Mouse (Mus musculus) thymus, adult 2 months (tissue): ENCODE measurements around the gene Cfap299. TPM values are rescaled to one million over a fixed set of nuclear protein-coding genes. Genes with fewer than 3 reads are reported as not detected.

ENCODE experiments used
- DNase-seq: peaks from one replicate; pipeline ENCODE4 v3.0.0; 2021
- H3K27ac ChIP-seq: fragments of 200-500 bp; 2 replicates; pipeline ENCODE4 v1.5.1; 2012; ENCODE audit warnings: low read length, control low read depth; ENCODE audit not compliant: control insufficient read depth, insufficient read depth
- H3K27me3 ChIP-seq: fragments of 200-500 bp; 2 replicates; pipeline ENCODE4 v1.6.1; 2012; ENCODE audit warnings: mild to moderate bottlenecking, low read length, moderate library complexity, mixed read lengths; ENCODE audit not compliant: control insufficient read depth, insufficient read depth
- H3K36me3 ChIP-seq: fragments of 200-500 bp; 2 replicates; pipeline ENCODE4 v1.6.1; 2012; ENCODE audit warnings: mild to moderate bottlenecking, low read length, moderate library complexity; ENCODE audit not compliant: control insufficient read depth, insufficient read depth
- H3K4me1 ChIP-seq: fragments of 200-500 bp; replicated peaks from 2 replicates; pipeline ENCODE4 v1.6.1; 2012; ENCODE audit warnings: low read length; ENCODE audit not compliant: control insufficient read depth, insufficient read depth
- H3K4me3 ChIP-seq: fragments of 200-500 bp; 2 replicates; pipeline ENCODE4 v1.5.1; 2012; ENCODE audit warnings: mild to moderate bottlenecking, low read length, control low read depth, moderate library complexity; ENCODE audit not compliant: control insufficient read depth, insufficient read depth
- CTCF ChIP-seq: fragments of 200-500 bp; IDR thresholded peaks from 2 replicates; pipeline ENCODE4 v1.5.1; 2012; ENCODE audit warnings: mild to moderate bottlenecking, control low read depth, low read length, moderate library complexity, borderline replicate concordance; ENCODE audit not compliant: control insufficient read depth, poor library complexity, insufficient read depth; ENCODE audit errors: extremely low read depth
- POLR2A ChIP-seq: fragments of 200-500 bp; IDR thresholded peaks from 2 replicates; pipeline ENCODE4 v1.6.1; 2012; ENCODE audit warnings: mild to moderate bottlenecking, low read length, control low read depth, moderate library complexity; ENCODE audit not compliant: control insufficient read depth, poor library complexity, insufficient read depth; ENCODE audit errors: extremely low read depth
- WGBS: fragments of 180-500 bp; shearing (Covaris S2); methylation state at CpG from one replicate; pipeline ENCODE4 v1.1.7; 2018; 5-methylcytosine and 5-hydroxymethylcytosine counted together
- polyA plus RNA-seq: library from polyadenylated mRNA; depleted of rRNA; stranded (reverse); fragments of >200 nt; gene quantifications from 2 replicates; pipeline ENCODE4 v1.2.3, GENCODE M21; 2012

Cfap299 gene
- polyA plus RNA-seq, 1 experiment: not detected

GRCm38 (mm10) chr5:98376058-98376798 lies 47.1 kb downstream of the Cfap299 start:
- H3K4me3 ChIP-seq: no peak overlapping the region
- WGBS: 90% methylated on average over 8 of the region's 8 CpGs
- DNase-seq: no peak
- H3K36me3 ChIP-seq: no peaks in the 10 kb centered on the region
- TF ChIP-seq CTCF: no peak
- no peak for TF ChIP-seq POLR2A
- H3K4me1 ChIP-seq: no peaks in the 10 kb centered on the region
- no peaks in the 10 kb centered on the region for H3K27me3 ChIP-seq
- H3K27ac ChIP-seq: no peak overlapping the region

GRCm38 (mm10) chr5:98376799-98377090 lies 47.6 kb downstream of the Cfap299 start:
- Histone ChIP-seq H3K4me1 (no peaks in the 10 kb centered on the region), H3K27me3 (no peaks in the 10 kb centered on the region)
- 96% methylated on average over 4 of the region's 4 CpGs for WGBS

GRCm38 (mm10) chr5:98380360-98380759 lies 51.3 kb downstream of the Cfap299 start:
- no peak for TF ChIP-seq POLR2A
- no peak for TF ChIP-seq CTCF
- H3K27ac ChIP-seq: no peak overlapping the region
- H3K36me3 ChIP-seq: no peaks in the 10 kb centered on the region
- H3K4me1 ChIP-seq: no peaks in the 10 kb centered on the region
- no peak overlapping the region for H3K4me3 ChIP-seq
- 93% methylated on average over 4 of the region's 4 CpGs for WGBS
- H3K27me3 ChIP-seq: no peaks in the 10 kb centered on the region
- no peak for DNase-seq

More at GRCm38 (mm10) chr5:98376799-98377090, 47.6 kb downstream of the Cfap299 start:
- DNase-seq: no peak
- no peak overlapping the region for H3K4me3 ChIP-seq
- H3K36me3 ChIP-seq: no peaks in the 10 kb centered on the region
- TF ChIP-seq CTCF (no peak), POLR2A (no peak)
- no peak overlapping the region for H3K27ac ChIP-seq

GRCm38 (mm10) chr5:98387054-98387453 lies 58.0 kb downstream of the Cfap299 start:
- Histone ChIP-seq H3K4me3 (no peak overlapping the region), H3K36me3 (no peaks in the 10 kb centered on the region), H3K4me1 (no peaks in the 10 kb centered on the region), H3K27me3 (no peaks in the 10 kb centered on the region), H3K27ac (no peak overlapping the region)
- TF ChIP-seq POLR2A: no peak
- no peak for TF ChIP-seq CTCF
- DNase-seq: no peak
- WGBS: 78% methylated on average over 3 of the region's 3 CpGs

GRCm38 (mm10) chr5:98402165-98402564 lies 73.1 kb downstream of the Cfap299 start:
- Histone ChIP-seq H3K4me3 (no peak overlapping the region), H3K27ac (no peak overlapping the region), H3K36me3 (no peaks in the 10 kb centered on the region), H3K27me3 (no peaks in the 10 kb centered on the region), H3K4me1 (no peaks in the 10 kb centered on the region)
- TF ChIP-seq CTCF: no peak
- TF ChIP-seq POLR2A: no peak
- 88% methylated on average over 1 of the region's 1 CpGs for WGBS
- DNase-seq: no peak

- no peak overlapping the region for H3K4me3 ChIP-seq
- WGBS: 66% methylated on average over 2 of the region's 2 CpGs
- TF ChIP-seq CTCF (no peak), POLR2A (no peak)
- H3K36me3 ChIP-seq: no peaks in the 10 kb centered on the region
- H3K27me3 ChIP-seq: no peaks in the 10 kb centered on the region
- H3K4me1 ChIP-seq: no peaks in the 10 kb centered on the region
- no peak for DNase-seq
- H3K27ac ChIP-seq: no peak overlapping the region
Observed at GRCm38 (mm10) chr5:98410060-98410459, 81.0 kb downstream of the Cfap299 start.
